Mouse (Mus musculus) kidney, adult 18-20 months (tissue): Measurements from ENCODE around the gene Col9a2.

ENCODE experiments used
- DNase-seq: peaks from one replicate; pipeline ENCODE4 v3.0.0; 2021

The Col9a2 gene

GRCm38 (mm10) chr4:121039331-121040115, at the start of gene Col9a2:
TSS of gene Col9a2 (plus strand) at chr4:121039385.
- no peak for DNase-seq

- DNase-seq: no peak
Observed at GRCm38 (mm10) chr4:120992284-120992683, 46.9 kb upstream of the Col9a2 start.

GRCm38 (mm10) chr4:120993025-120993424, 46.2 kb upstream of the Col9a2 start:
- no peak for DNase-seq

GRCm38 (mm10) chr4:120995911-120996310, 43.3 kb upstream of the Col9a2 start:
- no peak for DNase-seq

- no peak for DNase-seq
Observed at GRCm38 (mm10) chr4:121001042-121001441, 38.1 kb upstream of the Col9a2 start.

- DNase-seq: no peak
Observed at GRCm38 (mm10) chr4:121001659-121002058, 37.5 kb upstream of the Col9a2 start.

- DNase-seq: no peak
Observed at GRCm38 (mm10) chr4:121002400-121003171, 36.6 kb upstream of the Col9a2 start.

GRCm38 (mm10) chr4:121003611-121004091, 35.5 kb upstream of the Col9a2 start:
- DNase-seq: no peak

- DNase-seq: no peak
Observed at GRCm38 (mm10) chr4:121004679-121005078, 34.5 kb upstream of the Col9a2 start.

GRCm38 (mm10) chr4:121007006-121007405, 32.2 kb upstream of the Col9a2 start:
- no peak for DNase-seq

GRCm38 (mm10) chr4:121008071-121008745, 31.0 kb upstream of the Col9a2 start:
- no peak for DNase-seq

GRCm38 (mm10) chr4:121009151-121009550, 30.0 kb upstream of the Col9a2 start:
- no peak for DNase-seq

GRCm38 (mm10) chr4:121010770-121011549, 28.2 kb upstream of the Col9a2 start:
- no peak for DNase-seq

- DNase-seq: no peak
Observed at GRCm38 (mm10) chr4:121014594-121015267, 24.5 kb upstream of the Col9a2 start.

GRCm38 (mm10) chr4:121015268-121015659, 23.9 kb upstream of the Col9a2 start:
- DNase-seq: no peak

- no peak for DNase-seq
Observed at GRCm38 (mm10) chr4:121016021-121016898, 22.9 kb upstream of the Col9a2 start.

GRCm38 (mm10) chr4:121016928-121017657, 22.1 kb upstream of the Col9a2 start, which contains the start of gene Smap2:
TSS of gene Smap2 (minus strand) at chr4:121017247.
- peak; percentile 98 for DNase-seq

- DNase-seq: no peak
Observed at GRCm38 (mm10) chr4:121018250-121018649, 20.9 kb upstream of the Col9a2 start.

GRCm38 (mm10) chr4:121020040-121020790, 19.0 kb upstream of the Col9a2 start:
- DNase-seq: no peak
